Mouse (Mus musculus): Measurements from ENCODE around the gene Nxt2.

GRCm38 (mm10) chrX:142228769-142229158 lies 2.2 kb downstream of the Nxt2 start:
- TF ChIP-seq TAL1 (IDR thresholded peaks at IDR 0.05; ENCODE audit: low read length) (no peak), GATA1 (IDR thresholded peaks at IDR 0.05; ENCODE audit: low read length) (no peak)

Measured in erythroblast, embryonic 14.5 days (primary cell).